Mouse (Mus musculus): Measurements from ENCODE around the gene Rsrc2. TPM values are rescaled to one million over a fixed set of nuclear protein-coding genes. Genes with fewer than 3 reads are reported as not detected.
A peak's percentile ranks its signal among the peaks of the same experiment; 100 is the strongest.

Rsrc2 gene
- total and polyA plus RNA-seq, 2 experiments, result 7.0 to 44.2 TPM

DNA sequence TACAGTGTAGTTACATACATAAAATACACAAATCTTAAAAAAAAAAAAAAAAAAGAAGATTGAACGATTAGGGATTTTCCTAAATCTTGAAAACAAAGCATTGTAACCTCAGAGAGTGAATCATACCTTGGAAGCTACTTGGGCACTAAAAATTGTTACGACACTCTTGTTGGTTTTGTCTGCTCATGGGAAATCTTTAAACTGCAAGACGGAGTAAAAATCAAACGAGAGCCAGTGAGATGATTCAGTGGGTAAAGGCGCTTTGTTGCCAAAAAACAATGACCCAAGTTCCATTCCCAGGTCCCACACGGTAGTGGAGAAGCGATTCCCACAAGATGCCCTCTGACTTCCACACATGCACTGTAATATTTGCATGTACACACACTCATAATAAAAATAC is 53.0 kb downstream of the Rsrc2 start:
- WGBS, result 73% methylated on average over 7 of the region's 7 CpGs
- peaks cover 3% of the 10 kb centered on the region; the same call in 1 of the 2 replicates for H3K4me1 ChIP-seq (ENCODE audit: control insufficient read depth, insufficient read depth, low read length)

DNA sequence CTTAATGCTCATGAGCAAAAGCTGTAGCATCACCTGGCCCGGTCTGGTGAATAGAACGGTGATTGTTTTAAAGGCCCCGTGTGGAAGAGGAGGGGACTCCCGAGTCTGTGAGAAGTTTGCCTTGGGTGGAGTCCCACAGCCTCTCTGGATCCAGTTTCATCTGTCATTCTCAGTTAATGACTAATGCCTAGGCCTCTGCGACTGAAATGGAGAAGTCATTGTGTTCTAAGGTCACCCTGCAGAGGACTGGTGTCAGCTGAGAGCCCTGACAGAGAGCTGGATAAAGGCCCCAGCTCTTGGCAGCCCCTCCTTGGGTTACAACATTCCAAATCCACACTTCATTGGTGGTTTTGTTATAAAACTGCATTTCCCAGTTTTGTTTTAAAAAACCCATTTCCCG is 54.7 kb downstream of the Rsrc2 start:
- TF ChIP-seq POLR2A (IDR thresholded peaks at IDR 0.05; ENCODE audit: extremely low read depth, insufficient read depth, low read length) (no peak), CTCF (IDR thresholded peaks at IDR 0.05; ENCODE audit: low read depth, low read length) (no peak)
- Histone ChIP-seq H3K4me3 (ENCODE audit: insufficient read depth, low read depth, low read length) (no peak overlapping the region), H3K4me1 (ENCODE audit: control insufficient read depth, insufficient read depth, low read length) (peaks cover 3% of the 10 kb centered on the region; the same call in 1 of the 2 replicates), H3K27me3 (ENCODE audit: control insufficient read depth, insufficient read depth, low read length) (no peaks in the 10 kb centered on the region), H3K36me3 (ENCODE audit: control insufficient read depth, insufficient read depth, low read length) (peaks cover 2% of the 10 kb centered on the region; the same call in 1 of the 2 replicates), H3K79me2 (ENCODE audit: control insufficient read depth, insufficient read depth, low read length) (no peaks in the 10 kb centered on the region), H3K9ac (ENCODE audit: low read depth, low read length) (no peak overlapping the region), H3K27ac (replicated peaks; ENCODE audit: insufficient read depth, low read depth, low read length) (no peak overlapping the region)
- peak; percentile 69 for DNase-seq (ENCODE audit: extremely low read depth, low read depth, low spot score)
- WGBS, result 25% methylated on average over 6 of the region's 6 CpGs

More for the DNA sequence above, 53.0 kb downstream of the Rsrc2 start:
- Histone ChIP-seq H3K4me3 (ENCODE audit: insufficient read depth, low read depth, low read length) (no peak overlapping the region), H3K36me3 (ENCODE audit: control insufficient read depth, insufficient read depth, low read length) (peaks cover 8% of the 10 kb centered on the region), H3K9ac (ENCODE audit: low read depth, low read length) (no peak overlapping the region), H3K79me2 (ENCODE audit: control insufficient read depth, insufficient read depth, low read length) (no peaks in the 10 kb centered on the region), H3K27me3 (ENCODE audit: control insufficient read depth, insufficient read depth, low read length) (no peaks in the 10 kb centered on the region), H3K27ac (replicated peaks; ENCODE audit: insufficient read depth, low read depth, low read length) (no peak overlapping the region)
- no peak for DNase-seq (ENCODE audit: extremely low read depth, low read depth, low spot score)
- TF ChIP-seq CTCF (IDR thresholded peaks at IDR 0.05; ENCODE audit: low read depth, low read length) (no peak), POLR2A (IDR thresholded peaks at IDR 0.05; ENCODE audit: extremely low read depth, insufficient read depth, low read length) (no peak)

DNA sequence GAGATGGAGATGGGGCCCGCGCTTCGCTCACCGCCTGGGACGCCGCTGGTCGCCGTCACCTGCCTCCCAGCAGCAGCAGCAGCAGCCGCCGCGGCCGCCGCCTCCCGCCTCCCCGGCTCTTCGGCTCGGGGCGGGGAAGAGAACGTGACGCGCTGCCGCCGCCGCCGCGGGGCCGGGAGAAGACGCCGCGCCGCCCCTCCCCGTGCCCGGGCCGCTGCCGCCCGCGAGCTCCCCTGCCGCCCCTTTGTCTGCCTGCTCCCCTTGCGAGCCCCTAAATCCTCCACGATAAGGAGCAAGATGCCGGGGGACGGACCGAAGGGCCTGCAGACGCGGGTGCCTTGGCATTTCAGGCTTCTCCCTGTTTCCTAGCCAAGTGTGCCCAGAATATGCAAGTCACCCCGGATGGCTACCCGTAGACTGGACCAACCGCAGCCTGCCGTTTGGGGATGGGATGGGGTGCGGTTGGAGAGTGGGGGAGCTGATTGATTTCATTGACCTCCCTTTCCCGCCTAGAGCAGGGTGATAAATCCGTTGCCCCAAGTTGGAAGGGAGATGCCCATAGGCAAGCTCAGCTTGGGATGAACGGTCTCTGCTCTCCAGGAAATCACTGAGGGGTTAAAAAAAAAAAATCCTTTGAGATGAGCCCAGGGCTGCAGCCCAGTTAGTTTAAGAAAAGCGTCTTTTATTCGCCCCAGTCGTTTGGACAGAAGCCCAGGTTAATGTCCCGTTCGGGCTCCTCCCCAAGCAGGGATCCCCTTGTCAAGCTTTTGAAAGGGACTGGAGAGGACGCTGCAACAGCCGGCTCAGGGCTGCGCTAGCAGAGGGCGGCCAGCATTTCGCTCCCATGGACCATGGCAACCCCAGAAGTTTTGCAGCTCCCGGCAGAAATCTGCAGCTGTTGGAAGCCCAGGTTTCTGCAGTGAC is 64.7 kb downstream of the Rsrc2 start, which contains the start of gene Clip1:
Clip1 (minus strand) TSS at position 398 of the 924 bp plus-strand sequence.
- Histone ChIP-seq H3K27ac (replicated peaks; ENCODE audit: insufficient read depth, low read depth, low read length) (peak within 1 kb of the TSS; percentile 91), H3K27me3 (ENCODE audit: control insufficient read depth, insufficient read depth, low read length) (no peaks in the 10 kb centered on the region), H3K9ac (ENCODE audit: low read depth, low read length) (peak within 1 kb of the TSS; percentile 95), H3K79me2 (ENCODE audit: control insufficient read depth, insufficient read depth, low read length) (peaks cover 12% of the 10 kb centered on the region; the same call in 1 of the 2 replicates), H3K4me3 (ENCODE audit: insufficient read depth, low read depth, low read length) (peak within 1 kb of the TSS; percentile 97), H3K4me1 (ENCODE audit: control insufficient read depth, insufficient read depth, low read length) (peaks cover 9% of the 10 kb centered on the region), H3K36me3 (ENCODE audit: control insufficient read depth, insufficient read depth, low read length) (no peaks in the 10 kb centered on the region)
- 2% methylated on average over 61 of the region's 64 CpGs for WGBS
- TF ChIP-seq POLR2A (IDR thresholded peaks at IDR 0.05; ENCODE audit: extremely low read depth, insufficient read depth, low read length), result peak; percentile 52; the same call in 1 of the 2 replicates
- TF ChIP-seq CTCF (IDR thresholded peaks at IDR 0.05; ENCODE audit: low read depth, low read length), result no peak
- peak; percentile 39 for DNase-seq (ENCODE audit: extremely low read depth, low read depth, low spot score)

DNA sequence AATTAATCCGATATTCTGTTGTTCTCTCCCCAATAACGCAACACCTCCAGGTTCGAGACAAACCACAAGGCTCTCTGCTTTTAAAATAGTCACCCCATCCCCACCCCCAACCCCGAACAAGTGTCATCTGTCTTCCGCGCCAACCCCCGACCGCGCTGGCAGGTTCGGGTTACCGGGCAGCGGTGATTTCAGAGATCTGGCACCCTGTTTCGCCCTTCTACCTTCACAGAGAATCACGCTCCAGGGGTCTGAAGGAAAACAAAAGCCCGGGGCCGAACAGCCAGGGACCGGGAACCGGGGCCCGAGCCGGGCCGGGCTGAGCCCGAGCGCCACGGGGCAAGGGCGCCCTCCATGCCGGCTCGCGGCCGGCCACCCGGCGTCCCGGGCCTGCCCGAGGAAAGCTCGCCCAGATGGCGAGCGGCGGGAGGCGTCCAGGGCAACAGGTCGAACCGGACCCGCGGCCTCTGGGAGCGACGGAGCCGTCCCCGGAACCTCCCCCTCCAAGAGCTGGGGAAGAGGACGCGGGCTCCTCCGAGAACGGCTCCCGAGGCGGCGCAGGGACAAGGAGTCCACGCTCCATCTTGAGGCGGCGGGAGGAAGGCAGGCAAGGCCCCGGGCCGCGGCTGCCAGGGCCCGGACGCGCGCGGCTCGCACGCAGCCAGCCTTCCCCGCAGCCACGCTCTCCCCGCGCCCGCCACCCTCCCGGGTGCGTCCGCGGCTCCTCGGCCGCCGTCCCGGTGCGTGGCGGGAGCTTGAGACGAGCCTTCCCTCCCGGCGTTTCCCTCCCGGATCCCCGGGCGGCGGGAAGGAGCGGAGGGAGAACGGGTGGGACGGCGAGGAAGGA is 65.6 kb downstream of the Rsrc2 start:
- Histone ChIP-seq H3K27me3 (ENCODE audit: control insufficient read depth, insufficient read depth, low read length) (no peaks in the 10 kb centered on the region), H3K79me2 (ENCODE audit: control insufficient read depth, insufficient read depth, low read length) (peaks cover 20% of the 10 kb centered on the region), H3K27ac (replicated peaks; ENCODE audit: insufficient read depth, low read depth, low read length) (peak overlapping the region; percentile 91), H3K9ac (ENCODE audit: low read depth, low read length) (peak overlapping the region; percentile 95), H3K4me3 (ENCODE audit: insufficient read depth, low read depth, low read length) (peak overlapping the region; percentile 97), H3K36me3 (ENCODE audit: control insufficient read depth, insufficient read depth, low read length) (no peaks in the 10 kb centered on the region), H3K4me1 (ENCODE audit: control insufficient read depth, insufficient read depth, low read length) (peaks cover 12% of the 10 kb centered on the region)
- DNase-seq (ENCODE audit: extremely low read depth, low read depth, low spot score), result peak; percentile 52
- WGBS, result under 1% methylated on average over 92 of the region's 92 CpGs
- TF ChIP-seq CTCF (IDR thresholded peaks at IDR 0.05; ENCODE audit: low read depth, low read length), result no peak
- no peak for TF ChIP-seq POLR2A (IDR thresholded peaks at IDR 0.05; ENCODE audit: extremely low read depth, insufficient read depth, low read length)

DNA sequence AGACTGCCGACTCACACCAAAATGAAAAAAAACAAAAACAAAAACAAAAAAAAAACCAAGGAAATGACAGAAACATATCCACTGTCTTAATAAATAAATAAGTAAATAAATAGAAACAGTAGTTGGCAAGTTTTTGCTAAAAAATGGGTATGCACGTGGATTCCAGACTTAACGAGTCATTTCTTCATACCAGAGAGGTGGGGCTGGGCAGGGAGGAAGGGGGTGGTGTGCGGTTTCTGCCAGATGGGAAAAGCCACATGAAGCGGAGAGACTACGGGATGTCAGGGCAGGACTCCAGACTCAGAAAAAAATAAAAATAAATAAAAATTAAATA is 66.2 kb downstream of the Rsrc2 start:
- peak overlapping the region; percentile 8; the same call in 1 of the 2 replicates for H3K27ac ChIP-seq (replicated peaks; ENCODE audit: insufficient read depth, low read depth, low read length)
- peaks cover 12% of the 10 kb centered on the region for H3K4me1 ChIP-seq (ENCODE audit: control insufficient read depth, insufficient read depth, low read length)
- DNase-seq (ENCODE audit: extremely low read depth, low read depth, low spot score), result no peak
- WGBS, result 6% methylated on average over 6 of the region's 6 CpGs
- peak overlapping the region; percentile 97 for H3K4me3 ChIP-seq (ENCODE audit: insufficient read depth, low read depth, low read length)
- peaks cover 22% of the 10 kb centered on the region for H3K79me2 ChIP-seq (ENCODE audit: control insufficient read depth, insufficient read depth, low read length)
- no peaks in the 10 kb centered on the region for H3K27me3 ChIP-seq (ENCODE audit: control insufficient read depth, insufficient read depth, low read length)
- no peak overlapping the region for H3K9ac ChIP-seq (ENCODE audit: low read depth, low read length)
- TF ChIP-seq CTCF (IDR thresholded peaks at IDR 0.05; ENCODE audit: low read depth, low read length), result no peak
- TF ChIP-seq POLR2A (IDR thresholded peaks at IDR 0.05; ENCODE audit: extremely low read depth, insufficient read depth, low read length), result no peak
- no peaks in the 10 kb centered on the region for H3K36me3 ChIP-seq (ENCODE audit: control insufficient read depth, insufficient read depth, low read length)
